ENCODE assay signal across 1 mouse cellular context in the genomic region with DNA sequence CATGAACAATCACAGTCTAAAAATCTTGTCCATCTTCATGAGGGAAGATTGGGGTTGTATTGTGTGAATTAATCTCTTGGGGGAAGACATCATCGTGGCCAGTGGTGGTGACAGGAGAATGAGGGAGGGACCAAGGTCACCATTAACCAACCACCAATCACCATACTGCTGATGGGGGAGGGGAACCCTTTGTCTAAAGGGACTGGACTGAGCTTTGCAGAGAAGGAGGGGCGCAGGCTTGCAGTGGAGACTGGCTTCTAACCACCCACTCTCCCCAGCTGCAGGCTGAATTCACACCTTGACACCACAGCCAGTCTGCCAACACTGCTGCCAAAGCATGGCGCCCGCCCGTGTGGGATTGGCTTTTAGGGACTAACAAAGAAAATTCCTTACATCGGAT.
TF ChIP-seq lines count a peak whose summit lies in the region.

No protein-coding gene starts in this region.

TF ChIP-seq in CH12.LX, 34 proteins besides CTCF, POLR2A, EP300 and RAD21 (continued from another document):
- no peak for TF ChIP-seq ZC3H11A (IDR thresholded peaks at IDR 0.05; ENCODE audit: low read depth, low read length)
- no peak for TF ChIP-seq JUN (IDR thresholded peaks at IDR 0.05; ENCODE audit: insufficient read depth, low read depth, low read length)
- no peak for TF ChIP-seq TBP (conservative IDR thresholded peaks at IDR 0.05; ENCODE audit: low read depth, low read length)
- no peak for TF ChIP-seq SIN3A (IDR thresholded peaks at IDR 0.05; ENCODE audit: low read length)
